Mouse (Mus musculus) cerebellum, adult 2 months (tissue): ENCODE data around the gene Spint1. TPM values are rescaled to one million over a fixed set of nuclear protein-coding genes. Genes with fewer than 3 reads are reported as not detected.

ENCODE experiments used
- DNase-seq, 2 experiments: peaks; one replicate each; pipeline ENCODE4 v3.0.0; 2021
- H3K27ac ChIP-seq: fragments of 200-500 bp; 2 replicates; pipeline ENCODE4 v1.5.1; 2012; ENCODE audit warnings: low read length, control low read depth, inconsistent platforms; ENCODE audit not compliant: insufficient read depth
- H3K27me3 ChIP-seq: fragments of 200-500 bp; 2 replicates; pipeline ENCODE4 v1.6.1; 2012; ENCODE audit warnings: inconsistent platforms, mild to moderate bottlenecking, low read length, moderate library complexity; ENCODE audit not compliant: control insufficient read depth, insufficient read depth
- H3K4me1 ChIP-seq: fragments of 200-500 bp; 2 replicates; pipeline ENCODE4 v1.6.1; 2011; ENCODE audit warnings: low read length; ENCODE audit not compliant: control insufficient read depth, insufficient read depth
- H3K4me3 ChIP-seq: fragments of 200-500 bp; replicated peaks from 2 replicates; pipeline ENCODE3; 2011; ENCODE audit warnings: mild to moderate bottlenecking, low read depth, low read length, control low read depth; ENCODE audit not compliant: insufficient read depth
- CTCF ChIP-seq: fragments of 200-500 bp; IDR thresholded peaks from 2 replicates; pipeline ENCODE4 v1.5.1; 2011; ENCODE audit warnings: low read depth, mild to moderate bottlenecking, control low read depth, low read length, moderate library complexity, borderline replicate concordance; ENCODE audit not compliant: insufficient read depth
- POLR2A ChIP-seq: fragments of 200-500 bp; IDR thresholded peaks from 2 replicates; pipeline ENCODE4 v1.6.1; 2011; ENCODE audit warnings: low read length, control low read depth, borderline replicate concordance; ENCODE audit not compliant: insufficient read depth
- WGBS: fragments of 180-500 bp; shearing (Covaris S2); methylation state at CpG from one replicate; pipeline ENCODE4 v1.1.7; 2018; 5-methylcytosine and 5-hydroxymethylcytosine counted together
- polyA plus RNA-seq: library from polyadenylated mRNA; depleted of rRNA; stranded (reverse); fragments of >200 nt; gene quantifications from 2 replicates; pipeline ENCODE4 v1.2.3, GENCODE M21; 2012

Gene Spint1
- polyA plus RNA-seq, 1 experiment: 0.61 TPM

GRCm38 (mm10) chr2:119270286-119270642 lies 33.1 kb downstream of the Spint1 start:
- no peaks in the 10 kb centered on the region for H3K27me3 ChIP-seq
- WGBS: 60% methylated on average over 9 of the region's 9 CpGs
- peak overlapping the region; percentile 77 for H3K4me3 ChIP-seq
- DNase-seq: no peak
- H3K27ac ChIP-seq: no peak overlapping the region
- no peaks in the 10 kb centered on the region; the same call in 1 of the 2 replicates for H3K4me1 ChIP-seq
- TF ChIP-seq CTCF (no peak), POLR2A (no peak)

- Histone ChIP-seq H3K27ac (0 out of 2 replicates have a peak within 1 kb of the TSS, but pooled peaks have one; percentile 10), H3K4me1 (no peaks in the 10 kb centered on the region; the same call in 1 of the 2 replicates), H3K27me3 (no peaks in the 10 kb centered on the region), H3K4me3 (peak within 1 kb of the TSS; percentile 77)
- DNase-seq: peak; percentile 83 to 87
- TF ChIP-seq CTCF (peak; percentile 21; the same call in 1 of the 2 replicates), POLR2A (peak; percentile 37; the same call in 1 of the 2 replicates)
- WGBS: under 1% methylated on average over 49 of the region's 49 CpGs
Observed at GRCm38 (mm10) chr2:119270643-119271331, 33.6 kb downstream of the Spint1 start, which contains the start of gene Rhov. TSS of gene Rhov (minus strand) at chr2:119271272.

DNA sequence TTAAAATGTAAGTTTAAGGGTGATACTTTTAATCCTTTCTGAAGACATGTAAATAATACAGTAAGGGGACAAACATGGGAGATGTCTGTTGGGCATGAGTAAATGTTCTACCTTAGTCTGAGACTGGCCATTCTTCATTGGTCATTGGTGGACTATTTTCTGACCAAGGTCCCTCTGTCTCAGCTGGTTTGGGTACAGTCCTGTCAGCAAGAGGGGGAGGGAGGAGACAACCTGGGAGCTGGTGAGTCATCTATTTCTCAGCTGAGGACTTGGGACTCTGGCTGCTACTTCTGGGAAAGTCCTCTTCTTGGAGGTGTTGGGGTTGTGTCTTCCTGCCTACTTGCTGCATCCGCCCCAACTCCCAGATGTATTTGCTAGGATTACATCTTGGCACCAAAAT lies 37.0 kb downstream of the Spint1 start:
- 81% methylated on average over 1 of the region's 1 CpGs for WGBS
- no peak for TF ChIP-seq POLR2A
- TF ChIP-seq CTCF: no peak

DNA sequence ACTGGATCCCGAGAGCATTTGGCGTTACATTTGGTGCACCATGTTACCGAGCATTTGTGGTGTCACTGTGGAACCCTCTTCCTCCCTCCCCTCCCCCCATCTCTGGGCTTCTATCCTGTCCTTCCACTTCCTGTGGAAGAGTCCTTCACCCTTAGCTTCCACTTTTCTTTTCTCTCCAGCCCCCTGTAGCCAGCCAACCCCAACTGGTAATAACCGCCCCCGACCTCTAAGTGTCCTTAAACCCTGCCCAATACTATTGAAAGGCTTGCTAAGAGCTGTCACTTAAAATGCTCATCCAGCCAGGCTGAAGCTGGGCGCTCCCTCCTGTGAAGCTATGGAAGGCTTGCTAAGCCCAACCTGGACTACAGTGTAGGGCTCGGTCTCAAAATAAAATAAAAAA lies 39.8 kb downstream of the Spint1 start:
- no peak for DNase-seq
- Histone ChIP-seq H3K4me1 (no peaks in the 10 kb centered on the region), H3K4me3 (no peak overlapping the region), H3K27ac (no peak overlapping the region), H3K27me3 (no peaks in the 10 kb centered on the region)
- 80% methylated on average over 7 of the region's 7 CpGs for WGBS
- TF ChIP-seq POLR2A (no peak), CTCF (no peak)

More for the DNA sequence above, 37.0 kb downstream of the Spint1 start:
- Histone ChIP-seq H3K4me1 (no peaks in the 10 kb centered on the region; the same call in 1 of the 2 replicates), H3K27ac (no peak overlapping the region), H3K4me3 (no peak overlapping the region), H3K27me3 (no peaks in the 10 kb centered on the region)
- DNase-seq: no peak

DNA sequence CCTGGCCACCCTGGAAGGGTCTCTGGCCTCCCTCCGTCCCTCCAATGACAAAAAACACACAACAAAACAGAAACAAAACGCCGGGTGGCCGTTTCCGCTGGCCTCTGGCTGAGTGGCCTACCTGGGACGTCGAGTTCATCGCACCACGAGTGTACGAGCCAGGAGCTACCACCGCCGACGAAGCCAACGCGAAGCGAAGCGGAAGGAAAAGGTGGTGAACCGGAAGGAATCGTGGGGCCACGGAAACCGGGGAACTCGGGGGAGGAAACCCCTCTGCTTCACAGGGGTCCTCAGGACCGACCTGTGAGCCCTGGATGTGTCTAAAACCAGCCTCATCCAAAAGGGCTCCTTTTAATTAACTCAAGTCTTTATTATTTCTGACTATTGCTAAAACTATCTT lies 40.6 kb downstream of the Spint1 start:
- Histone ChIP-seq H3K4me1 (no peaks in the 10 kb centered on the region), H3K4me3 (no peak overlapping the region), H3K27ac (no peak overlapping the region), H3K27me3 (no peaks in the 10 kb centered on the region)
- no peak for DNase-seq
- 81% methylated on average over 23 of the region's 23 CpGs for WGBS
- no peak for TF ChIP-seq POLR2A
- no peak for TF ChIP-seq CTCF

GRCm38 (mm10) chr2:119281899-119282565 lies 44.9 kb downstream of the Spint1 start:
- Histone ChIP-seq H3K27me3 (no peaks in the 10 kb centered on the region), H3K4me3 (no peak overlapping the region), H3K27ac (no peak overlapping the region), H3K4me1 (no peaks in the 10 kb centered on the region)
- 71% methylated on average over 7 of the region's 7 CpGs for WGBS
- no peak for DNase-seq
- TF ChIP-seq POLR2A (no peak), CTCF (no peak)

GRCm38 (mm10) chr2:119287372-119287771 lies 50.2 kb downstream of the Spint1 start:
- WGBS: 84% methylated on average over 5 of the region's 5 CpGs
- Histone ChIP-seq H3K27me3 (no peaks in the 10 kb centered on the region), H3K27ac (peak overlapping the region; percentile 55), H3K4me3 (no peak overlapping the region), H3K4me1 (peaks cover 8% of the 10 kb centered on the region; the same call in 1 of the 2 replicates)
- no peak for TF ChIP-seq POLR2A
- no peak for TF ChIP-seq CTCF
- DNase-seq: no peak

GRCm38 (mm10) chr2:119288270-119288882 lies 51.2 kb downstream of the Spint1 start, which contains the start of gene Vps18:
TSS of gene Vps18 (plus strand) at chr2:119288740.
- TF ChIP-seq POLR2A: peak; percentile 61; the same call in 1 of the 2 replicates
- TF ChIP-seq CTCF: peak; percentile 97
- peak within 1 kb of the TSS; percentile 67 for H3K4me3 ChIP-seq
- under 1% methylated on average over 31 of the region's 31 CpGs for WGBS
- DNase-seq: peak; percentile 98 to 99
- H3K27me3 ChIP-seq: no peaks in the 10 kb centered on the region
- H3K27ac ChIP-seq: peak within 1 kb of the TSS; percentile 55
- H3K4me1 ChIP-seq: peaks cover 17% of the 10 kb centered on the region
